Mouse (Mus musculus) hindbrain, embryonic 10.5 days (tissue): Measurements from ENCODE around the gene Bicdl1. TPM values are rescaled to one million over a fixed set of nuclear protein-coding genes. Genes with fewer than 3 reads are reported as not detected.

Experiments
- DNase-seq: peaks from one replicate; pipeline ENCODE4 v3.0.0-alpha.2; 2017; ENCODE audit warnings: low spot score
- H3K27ac ChIP-seq: fragments of 300-500 bp; sonication (generic); 2 replicates; pipeline ENCODE4 v1.5.1; 2016; ENCODE audit warnings: mild to moderate bottlenecking, moderate library complexity
- H3K27me3 ChIP-seq: fragments of 300-500 bp; sonication (generic); 2 replicates; pipeline ENCODE4 v1.6.1; 2016; ENCODE audit warnings: mild to moderate bottlenecking; ENCODE audit not compliant: poor library complexity, insufficient read depth, severe bottlenecking
- H3K36me3 ChIP-seq: fragments of 300-500 bp; sonication (generic); 2 replicates; pipeline ENCODE4 v1.6.1; 2016; ENCODE audit warnings: mild to moderate bottlenecking, moderate library complexity
- H3K4me1 ChIP-seq: fragments of 300-500 bp; sonication (generic); replicated peaks from 2 replicates; pipeline ENCODE4 v1.6.1; 2016; ENCODE audit warnings: mild to moderate bottlenecking
- H3K4me3 ChIP-seq: fragments of 300-500 bp; sonication (generic); 2 replicates; pipeline ENCODE4 v1.5.1; 2016; ENCODE audit warnings: mild to moderate bottlenecking, moderate library complexity
- H3K9me3 ChIP-seq: fragments of 300-500 bp; sonication (generic); 2 replicates; pipeline ENCODE4 v1.6.1; 2016; ENCODE audit warnings: mild to moderate bottlenecking, moderate library complexity
- WGBS: fragments of 180-500 bp; shearing (Covaris S2); methylation state at CpG from one replicate; pipeline ENCODE4 v1.1.7; 2016; 5-methylcytosine and 5-hydroxymethylcytosine counted together
- polyA plus RNA-seq: library from polyadenylated mRNA; unstranded; fragments of >200 nt; fragmentation: Nextera tagmentation; extraction: Ambion mirVana; gene quantifications from 2 replicates; pipeline ENCODE4 v1.2.1, GENCODE M21; 2016

The Bicdl1 gene
- polyA plus RNA-seq, 1 experiment from 2014 or later = 14.1 TPM

DNA sequence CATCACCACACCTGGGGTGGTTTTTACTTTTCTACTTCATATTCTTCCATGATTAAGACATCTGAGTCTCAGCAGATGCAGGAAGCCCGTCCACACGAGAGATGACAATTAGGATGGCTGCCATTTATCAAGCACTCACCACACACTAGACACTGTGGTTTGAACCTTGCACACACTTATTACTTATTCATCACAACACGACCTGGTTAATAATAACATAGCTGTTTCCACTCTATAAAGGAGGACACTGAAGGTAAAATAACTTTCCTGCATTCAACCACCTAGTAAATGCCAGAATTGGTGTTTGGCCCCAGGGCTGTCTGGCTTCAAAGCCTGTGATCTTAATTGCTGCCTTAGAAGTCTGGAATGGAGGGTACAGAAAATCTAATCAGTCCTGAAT is 10.7 kb downstream of the Bicdl1 start:
- DNase-seq = no peak
- Histone ChIP-seq H3K27ac (no peak overlapping the region), H3K36me3 (no peaks in the 10 kb centered on the region), H3K27me3 (no peaks in the 10 kb centered on the region), H3K4me1 (no peaks in the 10 kb centered on the region), H3K9me3 (no peaks in the 10 kb centered on the region), H3K4me3 (no peak overlapping the region)
- WGBS = 80% methylated on average over 3 of the region's 3 CpGs

DNA sequence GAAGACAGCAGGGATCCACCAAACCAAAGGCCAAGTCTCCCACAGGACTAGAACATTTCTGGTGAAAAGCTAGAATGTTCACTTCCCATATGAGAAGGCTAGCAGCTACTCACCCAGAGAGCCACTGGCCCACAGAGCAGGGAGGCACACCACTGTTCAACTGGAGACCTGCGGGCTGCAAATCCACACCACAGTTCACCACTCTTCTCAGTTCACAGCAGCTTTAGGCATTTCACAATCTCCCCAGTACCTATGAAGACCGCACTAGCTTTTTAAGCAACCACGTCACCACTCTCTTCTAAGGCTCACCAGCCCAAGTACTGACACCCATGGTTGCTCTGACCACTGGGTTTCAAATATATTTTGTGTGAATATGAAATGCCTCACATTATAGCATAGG is 13.7 kb downstream of the Bicdl1 start:
- Histone ChIP-seq H3K4me3 (no peak overlapping the region), H3K27me3 (no peaks in the 10 kb centered on the region), H3K27ac (no peak overlapping the region), H3K9me3 (no peaks in the 10 kb centered on the region), H3K36me3 (no peaks in the 10 kb centered on the region), H3K4me1 (no peaks in the 10 kb centered on the region)
- WGBS = 90% methylated on average over 3 of the region's 3 CpGs
- DNase-seq = no peak

DNA sequence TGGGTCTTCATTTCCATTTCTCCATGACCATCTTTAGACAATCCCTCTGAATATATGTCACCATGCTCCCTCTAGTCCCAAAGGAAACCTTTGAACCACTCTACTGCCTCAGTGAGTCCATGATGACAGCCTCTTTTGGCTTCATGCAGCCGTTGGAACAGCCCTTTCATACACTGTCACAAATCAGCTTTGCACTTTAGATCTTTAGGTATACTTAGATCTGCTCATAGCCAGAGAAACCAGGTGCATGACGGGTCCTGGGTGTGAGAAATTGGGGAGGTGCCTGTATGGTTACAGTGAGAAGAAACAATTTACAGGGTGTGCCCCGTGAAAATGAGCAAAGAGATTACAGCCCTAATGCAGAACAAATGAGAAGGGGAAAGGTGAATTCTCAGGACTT is 14.3 kb downstream of the Bicdl1 start:
- 90% methylated on average over 3 of the region's 3 CpGs for WGBS
- no peaks in the 10 kb centered on the region for H3K4me1 ChIP-seq
- H3K36me3 ChIP-seq = no peaks in the 10 kb centered on the region
- H3K27ac ChIP-seq = no peak overlapping the region
- no peak overlapping the region for H3K4me3 ChIP-seq
- DNase-seq = no peak
- no peaks in the 10 kb centered on the region for H3K9me3 ChIP-seq
- H3K27me3 ChIP-seq = no peaks in the 10 kb centered on the region

GRCm38 (mm10) chr5:115716426-115716825 is 15.0 kb downstream of the Bicdl1 start:
- H3K9me3 ChIP-seq = no peaks in the 10 kb centered on the region
- 85% methylated on average over 6 of the region's 6 CpGs for WGBS
- 0 out of 2 replicates have a peak, but pooled peaks cover 4% of the 10 kb centered on the region for H3K4me1 ChIP-seq
- H3K27me3 ChIP-seq = no peaks in the 10 kb centered on the region
- no peaks in the 10 kb centered on the region for H3K36me3 ChIP-seq
- H3K27ac ChIP-seq = no peak overlapping the region
- DNase-seq = no peak
- no peak overlapping the region for H3K4me3 ChIP-seq

- DNase-seq = no peak
- 93% methylated on average over 7 of the region's 7 CpGs for WGBS
These were observed 16.7 kb downstream of the Bicdl1 start for GRCm38 (mm10) chr5:115714761-115715160.

GRCm38 (mm10) chr5:115712487-115712886 is 18.9 kb downstream of the Bicdl1 start:
- H3K9me3 ChIP-seq = no peaks in the 10 kb centered on the region
- H3K4me3 ChIP-seq = no peak overlapping the region
- no peaks in the 10 kb centered on the region for H3K27me3 ChIP-seq
- no peak for DNase-seq
- H3K36me3 ChIP-seq = no peaks in the 10 kb centered on the region
- WGBS = 73% methylated on average over 6 of the region's 6 CpGs
- H3K27ac ChIP-seq = no peak overlapping the region
- H3K4me1 ChIP-seq = 0 out of 2 replicates have a peak, but pooled peaks cover 4% of the 10 kb centered on the region

More at GRCm38 (mm10) chr5:115714761-115715160, 16.7 kb downstream of the Bicdl1 start:
- Histone ChIP-seq H3K27me3 (no peaks in the 10 kb centered on the region), H3K9me3 (no peaks in the 10 kb centered on the region), H3K36me3 (no peaks in the 10 kb centered on the region), H3K27ac (no peak overlapping the region), H3K4me1 (0 out of 2 replicates have a peak, but pooled peaks cover 4% of the 10 kb centered on the region), H3K4me3 (no peak overlapping the region)

GRCm38 (mm10) chr5:115711636-115712419 is 19.6 kb downstream of the Bicdl1 start:
- H3K27ac ChIP-seq = no peak overlapping the region
- no peaks in the 10 kb centered on the region for H3K36me3 ChIP-seq
- DNase-seq = no peak
- H3K4me1 ChIP-seq = 0 out of 2 replicates have a peak, but pooled peaks cover 4% of the 10 kb centered on the region
- WGBS = 82% methylated on average over 11 of the region's 11 CpGs
- no peak overlapping the region for H3K4me3 ChIP-seq
- no peaks in the 10 kb centered on the region for H3K9me3 ChIP-seq
- H3K27me3 ChIP-seq = no peaks in the 10 kb centered on the region

GRCm38 (mm10) chr5:115710171-115710570 is 21.2 kb downstream of the Bicdl1 start:
- no peaks in the 10 kb centered on the region for H3K36me3 ChIP-seq
- H3K4me1 ChIP-seq = 0 out of 2 replicates have a peak, but pooled peaks cover 4% of the 10 kb centered on the region
- 90% methylated on average over 4 of the region's 4 CpGs for WGBS
- no peak overlapping the region for H3K27ac ChIP-seq
- H3K27me3 ChIP-seq = no peaks in the 10 kb centered on the region
- no peak for DNase-seq
- H3K4me3 ChIP-seq = no peak overlapping the region
- no peaks in the 10 kb centered on the region for H3K9me3 ChIP-seq

GRCm38 (mm10) chr5:115708930-115709329 is 22.5 kb downstream of the Bicdl1 start:
- no peak overlapping the region for H3K27ac ChIP-seq
- no peaks in the 10 kb centered on the region for H3K27me3 ChIP-seq
- H3K4me1 ChIP-seq = 0 out of 2 replicates have a peak, but pooled peaks cover 10% of the 10 kb centered on the region
- DNase-seq = no peak
- 62% methylated on average over 3 of the region's 3 CpGs for WGBS
- no peaks in the 10 kb centered on the region for H3K9me3 ChIP-seq
- H3K36me3 ChIP-seq = no peaks in the 10 kb centered on the region
- H3K4me3 ChIP-seq = no peak overlapping the region

GRCm38 (mm10) chr5:115701981-115702380 is 29.4 kb downstream of the Bicdl1 start:
- Histone ChIP-seq H3K9me3 (no peaks in the 10 kb centered on the region), H3K4me3 (no peak overlapping the region), H3K4me1 (0 out of 2 replicates have a peak, but pooled peaks cover 7% of the 10 kb centered on the region), H3K27ac (no peak overlapping the region), H3K27me3 (no peaks in the 10 kb centered on the region), H3K36me3 (no peaks in the 10 kb centered on the region)
- WGBS = 75% methylated on average over 3 of the region's 3 CpGs
- DNase-seq = no peak

- 0 out of 2 replicates have a peak, but pooled peaks cover 7% of the 10 kb centered on the region for H3K4me1 ChIP-seq
- no peak for DNase-seq
- H3K27me3 ChIP-seq = no peaks in the 10 kb centered on the region
- WGBS = 83% methylated on average over 4 of the region's 4 CpGs
- H3K36me3 ChIP-seq = no peaks in the 10 kb centered on the region
- H3K4me3 ChIP-seq = no peak overlapping the region
- H3K27ac ChIP-seq = no peak overlapping the region
- H3K9me3 ChIP-seq = no peaks in the 10 kb centered on the region
These were observed 30.2 kb downstream of the Bicdl1 start for GRCm38 (mm10) chr5:115701215-115701614.

GRCm38 (mm10) chr5:115696811-115697210 is 34.6 kb downstream of the Bicdl1 start:
- DNase-seq = no peak
- WGBS = 68% methylated on average over 5 of the region's 5 CpGs
- H3K36me3 ChIP-seq = no peaks in the 10 kb centered on the region
- no peaks in the 10 kb centered on the region for H3K27me3 ChIP-seq
- no peak overlapping the region for H3K27ac ChIP-seq
- H3K4me3 ChIP-seq = no peak overlapping the region
- peaks cover 21% of the 10 kb centered on the region for H3K4me1 ChIP-seq
- H3K9me3 ChIP-seq = no peaks in the 10 kb centered on the region

GRCm38 (mm10) chr5:115695191-115695770 is 36.1 kb downstream of the Bicdl1 start:
- no peaks in the 10 kb centered on the region for H3K9me3 ChIP-seq
- no peaks in the 10 kb centered on the region for H3K36me3 ChIP-seq
- H3K4me3 ChIP-seq = no peak overlapping the region
- no peak overlapping the region for H3K27ac ChIP-seq
- no peak for DNase-seq
- H3K27me3 ChIP-seq = no peaks in the 10 kb centered on the region
- 86% methylated on average over 6 of the region's 6 CpGs for WGBS
- H3K4me1 ChIP-seq = peaks cover 21% of the 10 kb centered on the region
